Mouse (Mus musculus): ENCODE data around the gene Pacsin1.

Gene Pacsin1

DNA sequence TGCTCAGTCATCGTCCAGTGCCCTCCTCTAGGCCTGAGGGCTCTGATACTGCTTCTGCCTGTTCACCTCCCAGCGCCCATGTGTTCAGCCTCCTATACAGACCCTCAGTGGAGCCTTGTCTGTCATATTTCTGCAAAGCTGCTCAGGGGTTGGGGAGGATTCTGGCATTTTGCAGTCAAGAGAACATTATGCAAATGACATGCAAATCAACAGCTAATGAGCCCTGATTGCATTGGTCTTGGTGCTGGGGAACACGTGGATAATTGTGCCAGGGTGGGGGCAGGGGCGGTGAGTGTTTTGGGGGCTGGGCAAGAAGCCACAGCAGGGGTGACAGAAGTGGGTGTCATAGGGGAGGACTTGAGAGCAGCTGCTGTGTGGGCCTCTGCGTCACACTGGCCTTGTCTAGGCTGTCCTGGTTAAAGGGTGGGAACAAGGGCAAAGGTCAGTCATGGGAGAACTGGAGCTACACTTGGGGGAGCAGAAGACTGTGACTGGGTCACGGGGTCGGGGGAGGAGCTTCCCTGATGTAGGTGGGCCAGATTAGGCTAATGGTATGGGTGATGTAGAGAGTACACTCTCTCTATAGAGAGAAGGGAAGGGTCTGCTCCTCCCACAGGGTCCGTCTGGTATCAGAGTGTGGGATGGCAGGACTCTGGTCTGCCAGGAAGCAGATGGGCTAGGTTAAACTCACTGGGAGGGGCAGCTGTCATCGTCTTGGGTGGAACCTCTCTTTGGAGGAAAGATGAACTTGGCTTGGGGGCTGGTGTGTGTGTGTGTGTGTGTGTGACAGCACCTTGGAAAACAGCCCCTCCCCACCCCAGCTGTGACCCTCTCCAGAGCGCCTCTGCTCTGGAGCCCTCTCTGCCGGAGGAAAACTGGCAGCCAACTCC lies 23.9 kb downstream of the Pacsin1 start:
- DNase-seq = peak; percentile 57

DNA sequence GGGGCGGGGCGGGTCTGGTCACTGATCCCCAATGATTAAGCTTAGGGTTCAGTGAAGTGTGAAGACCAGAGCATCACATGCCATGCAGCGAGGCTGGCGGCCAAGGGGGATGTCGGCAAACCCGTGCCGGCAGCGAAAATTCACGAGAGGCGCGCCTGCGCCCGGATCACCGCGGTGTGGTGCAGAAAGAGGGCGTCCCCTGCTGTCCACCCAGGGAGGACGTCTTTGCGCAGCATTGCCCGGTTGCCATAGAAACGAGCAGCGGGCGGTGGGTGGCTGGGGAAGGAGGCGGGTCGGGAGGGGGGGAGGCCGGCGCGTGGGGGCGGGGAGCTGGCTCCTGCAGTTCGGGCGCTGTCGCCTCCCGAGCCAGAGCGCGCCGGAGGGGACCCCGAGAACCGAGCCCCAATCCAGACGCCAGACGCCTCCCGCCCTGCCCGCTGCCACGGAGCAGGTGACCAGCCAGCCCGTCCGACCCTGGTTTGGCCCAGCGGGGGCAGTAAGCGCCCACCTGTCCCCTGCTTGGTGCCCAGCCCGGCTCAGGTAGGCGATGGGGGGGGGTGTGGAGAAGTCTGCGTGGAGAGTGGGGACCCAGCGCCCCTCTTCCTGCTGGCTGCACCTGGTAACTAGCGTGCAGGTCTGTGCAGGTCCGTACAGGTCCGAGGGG lies 29.7 kb downstream of the Pacsin1 start:
- peak; percentile 82 for DNase-seq

DNA sequence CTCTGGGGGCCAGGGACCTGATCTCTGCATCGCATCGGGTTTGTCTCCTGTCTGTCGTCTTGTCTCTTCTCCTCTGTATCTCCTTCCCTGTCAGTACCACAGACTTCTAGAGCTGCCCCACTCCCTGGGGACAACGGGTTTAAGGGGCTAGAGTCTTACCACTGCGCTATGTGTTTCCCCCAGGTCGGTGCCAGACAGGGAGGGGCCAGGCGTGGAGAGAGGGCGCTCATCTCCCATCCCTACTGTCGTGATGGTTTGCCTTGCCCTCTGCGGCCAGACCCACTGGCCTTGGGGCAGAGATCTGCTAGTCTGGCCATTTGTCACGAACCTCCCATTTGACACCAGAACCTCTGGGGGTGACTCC lies 30.2 kb downstream of the Pacsin1 start:
- no peak for DNase-seq

DNA sequence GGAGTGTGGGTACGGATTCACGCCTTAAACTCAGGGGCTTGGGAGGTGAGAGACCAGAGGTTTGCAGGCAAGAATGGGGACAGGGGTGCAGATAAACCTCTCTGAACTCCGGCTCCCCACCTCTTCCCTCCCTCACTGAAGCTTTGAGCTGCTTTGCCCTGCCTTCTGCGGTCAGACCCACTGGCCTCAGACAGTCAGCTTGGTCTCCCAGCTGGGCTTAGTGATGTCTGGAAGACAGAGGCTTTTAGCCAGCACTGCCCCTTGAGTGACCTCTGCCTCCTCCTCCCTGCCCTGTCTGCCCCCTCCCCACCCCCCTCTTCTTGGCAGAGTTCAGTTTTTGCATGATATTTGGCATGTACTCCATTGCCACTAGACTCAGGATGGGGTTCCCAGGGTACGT lies 31.1 kb downstream of the Pacsin1 start:
- no peak for DNase-seq

DNA sequence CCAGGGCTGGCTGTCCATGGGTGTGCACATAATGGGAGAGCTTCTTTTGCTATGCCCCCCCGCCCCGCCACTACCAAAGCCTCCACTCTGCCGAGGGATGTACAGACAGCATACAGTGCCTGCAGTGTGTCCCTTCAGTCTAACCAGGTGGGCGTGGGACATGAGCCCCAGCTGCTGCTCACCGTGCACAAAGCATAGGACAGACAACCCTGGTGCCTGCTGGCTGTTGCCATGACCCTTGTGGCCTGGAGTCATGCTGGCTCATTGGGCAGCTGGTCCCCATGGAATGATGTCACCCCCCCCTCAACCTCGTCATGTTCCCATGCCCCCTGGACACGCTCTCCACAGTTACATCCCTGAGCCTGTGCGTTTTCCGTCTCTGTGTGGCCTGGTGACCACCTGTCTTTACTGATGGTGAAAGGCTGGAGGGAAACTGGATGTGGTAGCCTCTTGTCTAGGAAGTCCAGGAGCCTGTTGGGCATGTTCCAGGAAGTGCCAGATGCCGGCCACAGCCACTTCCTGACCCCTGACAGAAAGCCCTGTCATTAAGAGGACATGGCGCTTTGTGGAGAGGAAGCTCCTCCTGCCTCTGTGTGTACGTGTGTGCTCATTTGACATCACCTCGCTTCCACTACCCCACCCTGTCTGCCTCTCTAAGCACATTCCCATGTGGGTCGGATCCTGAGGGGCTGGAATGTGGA lies 35.8 kb downstream of the Pacsin1 start:
- DNase-seq = no peak

DNA sequence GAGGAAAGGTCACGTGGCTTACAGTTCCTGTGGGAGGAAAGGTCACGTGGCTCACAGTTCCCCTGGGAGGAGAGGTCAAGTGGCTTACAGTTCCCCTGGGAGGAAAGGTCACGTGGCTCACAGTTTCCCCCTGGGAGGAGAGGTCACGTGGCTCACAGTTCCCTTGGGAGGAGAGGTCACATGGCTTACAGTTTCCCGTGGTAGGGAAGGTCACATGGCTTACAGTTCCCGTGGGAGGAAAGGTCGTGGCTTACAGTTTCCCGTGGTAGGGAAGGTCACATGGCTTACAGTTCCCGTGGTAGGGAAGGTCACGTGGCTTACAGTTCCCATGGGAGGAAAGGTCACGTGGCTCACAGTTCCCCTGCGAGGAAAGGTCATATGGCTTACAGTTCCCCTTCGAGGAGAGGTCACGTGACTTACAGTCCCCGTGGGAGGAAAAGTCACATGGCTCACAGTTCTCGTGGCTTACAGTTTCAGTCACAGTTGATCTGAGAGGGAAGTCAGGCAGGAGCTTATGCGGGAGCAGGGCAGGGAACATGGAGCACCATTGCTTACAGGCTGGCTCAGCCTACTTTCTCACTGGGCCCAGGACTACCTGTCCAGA lies 44.4 kb downstream of the Pacsin1 start:
- no peak for DNase-seq

DNA sequence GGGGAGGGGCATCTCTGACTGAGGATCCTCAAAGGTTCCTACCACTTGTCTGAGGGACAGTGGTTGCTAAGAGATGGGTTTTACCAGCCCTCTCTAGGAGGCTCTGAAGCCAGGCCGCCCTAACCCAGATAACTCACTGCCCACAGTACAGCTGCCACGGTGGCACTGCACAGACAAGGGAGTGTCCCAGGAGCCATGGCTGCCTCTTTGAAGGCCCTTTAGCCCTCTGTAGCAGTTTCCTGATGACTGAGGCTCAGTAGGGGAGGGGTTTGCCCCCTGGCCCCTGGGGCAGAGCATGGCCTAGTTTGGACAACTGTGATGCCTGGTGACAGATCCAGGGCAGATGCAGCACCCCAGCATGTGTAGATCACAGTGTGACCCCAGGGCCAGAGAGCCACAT lies 45.5 kb downstream of the Pacsin1 start:
- DNase-seq = no peak

DNA sequence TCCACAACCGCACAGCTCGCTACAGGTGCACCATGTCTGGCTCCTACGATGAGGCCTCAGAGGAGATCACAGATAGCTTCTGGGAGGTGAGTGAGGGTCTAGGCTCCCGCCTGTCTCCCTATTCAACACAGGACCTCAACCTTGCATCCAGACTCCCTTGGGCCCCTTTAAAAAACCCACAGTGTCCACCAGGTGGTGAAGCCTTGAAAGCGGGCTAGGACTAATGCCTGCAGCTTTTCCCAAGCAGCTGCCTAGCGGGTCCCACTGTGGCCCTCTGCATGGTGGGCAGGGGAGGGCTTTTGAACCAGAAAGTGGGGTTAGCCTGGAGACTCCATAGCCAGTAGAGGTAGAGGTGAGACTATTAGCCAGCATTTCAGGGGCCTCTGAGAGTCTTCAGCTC lies 46.5 kb downstream of the Pacsin1 start:
- DNase-seq = no peak

DNA sequence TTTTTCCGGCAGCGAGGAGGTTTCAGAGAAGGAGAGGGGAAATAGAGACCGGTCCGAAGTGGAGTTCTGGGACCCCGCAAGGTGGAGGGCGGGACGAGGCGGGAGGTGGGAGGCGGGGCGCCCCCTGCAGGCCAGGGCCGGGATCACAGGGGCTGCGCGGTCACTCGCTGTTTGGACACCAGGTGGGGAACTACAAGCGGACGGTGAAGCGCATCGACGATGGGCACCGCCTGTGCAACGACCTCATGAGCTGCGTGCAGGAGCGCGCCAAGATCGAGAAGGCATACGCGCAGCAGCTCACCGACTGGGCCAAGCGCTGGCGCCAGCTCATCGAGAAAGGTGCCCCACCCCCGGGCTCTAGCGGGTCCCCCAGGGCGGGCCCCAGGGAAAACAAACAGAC lies 47.2 kb downstream of the Pacsin1 start:
- peak; percentile 77 for DNase-seq

DNA sequence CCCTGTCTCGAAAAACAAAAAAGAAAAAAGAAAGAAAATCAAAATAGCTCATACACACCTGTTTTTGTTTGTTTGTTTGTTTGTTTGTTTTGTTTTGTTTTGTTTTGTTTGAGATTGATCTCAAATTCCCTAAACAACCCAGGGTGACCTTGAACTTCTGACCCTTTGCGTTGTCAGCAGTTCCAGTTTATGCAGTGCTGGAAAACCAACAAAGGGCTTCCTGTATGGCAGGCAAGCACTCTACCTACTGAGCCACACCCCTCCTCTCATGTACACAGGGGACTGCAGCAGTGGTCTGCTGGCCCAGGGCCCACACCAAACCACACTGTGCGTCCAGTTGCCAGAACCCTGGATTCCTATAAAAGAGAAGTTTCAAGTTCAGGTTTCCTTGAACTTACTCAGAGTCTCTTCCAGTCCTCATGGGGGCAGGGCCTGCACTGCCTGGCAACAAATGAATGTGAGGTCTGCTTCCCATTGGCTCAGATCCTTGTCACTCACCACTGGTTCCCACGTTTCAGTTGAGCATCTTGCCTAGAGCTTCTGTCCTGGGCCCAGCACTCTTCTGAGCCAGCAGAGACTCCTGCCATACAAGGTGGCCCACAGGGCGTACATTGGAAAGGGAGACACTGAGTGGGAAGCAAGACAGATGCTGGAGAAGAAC lies 48.8 kb downstream of the Pacsin1 start:
- DNase-seq = no peak

DNA sequence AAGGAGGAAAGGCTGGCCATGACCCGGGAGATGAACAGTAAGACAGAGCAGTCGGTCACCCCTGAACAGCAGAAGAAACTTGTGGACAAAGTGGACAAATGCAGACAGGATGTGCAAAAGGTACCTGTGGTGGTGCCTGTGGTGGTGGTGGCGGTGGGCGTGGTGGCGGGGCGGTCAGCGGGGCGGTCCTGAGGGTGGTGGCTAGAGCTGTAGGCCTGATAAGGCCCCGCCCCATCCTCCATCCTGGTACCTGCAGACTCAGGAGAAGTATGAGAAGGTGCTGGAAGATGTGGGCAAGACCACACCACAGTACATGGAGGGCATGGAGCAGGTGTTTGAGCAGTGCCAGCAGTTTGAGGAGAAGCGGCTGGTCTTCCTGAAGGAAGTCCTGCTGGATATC lies 50.4 kb downstream of the Pacsin1 start:
- no peak for DNase-seq

DNA sequence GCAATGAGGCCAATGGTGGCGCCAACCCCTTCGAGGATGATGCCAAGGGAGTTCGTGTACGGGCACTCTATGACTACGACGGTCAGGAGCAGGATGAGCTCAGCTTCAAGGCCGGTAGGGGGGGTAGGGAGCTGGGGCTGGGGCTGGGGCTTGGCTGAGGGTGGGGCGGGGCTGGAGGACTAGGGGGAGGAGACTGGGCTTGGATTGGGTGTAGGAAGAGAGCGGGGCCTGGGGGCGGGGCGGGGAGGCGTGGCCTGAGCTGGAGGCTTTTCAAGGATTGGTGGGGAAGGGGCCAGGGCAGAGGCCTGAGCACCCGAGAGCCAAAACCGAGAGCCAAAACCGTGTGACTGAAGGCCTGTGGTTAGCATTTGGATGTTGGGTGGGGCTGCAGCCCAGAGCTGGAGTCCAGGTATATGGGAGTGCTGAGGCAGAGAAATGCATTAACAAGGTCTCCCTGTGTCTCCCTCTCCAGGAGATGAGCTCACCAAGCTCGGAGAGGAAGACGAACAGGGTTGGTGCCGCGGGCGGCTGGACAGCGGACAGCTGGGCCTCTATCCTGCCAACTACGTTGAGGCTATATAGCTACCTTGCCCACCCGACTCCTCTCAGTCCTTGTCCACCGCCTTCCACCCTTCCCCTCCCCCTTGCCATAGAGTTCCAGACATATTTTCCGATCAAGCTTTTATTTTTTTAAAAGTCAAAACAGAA lies 52.8 kb downstream of the Pacsin1 start:
- no peak for DNase-seq

DNA sequence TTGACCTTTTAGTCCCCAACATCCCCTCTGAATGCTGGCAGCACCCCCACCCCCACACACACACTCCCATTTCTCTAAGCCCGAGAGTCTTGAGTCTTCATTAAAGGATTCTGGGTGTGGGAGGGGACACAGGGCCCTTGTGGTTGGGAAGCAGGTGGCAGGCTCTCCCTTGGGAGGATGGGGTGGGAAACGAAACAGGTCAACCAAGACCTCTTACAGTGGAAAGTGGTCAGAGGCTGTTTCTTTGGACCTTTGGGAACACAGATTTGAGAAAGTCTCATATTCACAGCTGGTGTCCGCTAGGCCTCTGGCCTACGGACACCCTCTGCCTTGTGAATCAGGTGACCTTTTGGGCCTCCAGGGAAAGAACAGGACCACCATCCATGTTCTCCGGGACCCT lies 54.3 kb downstream of the Pacsin1 start:
- DNase-seq = no peak

DNA sequence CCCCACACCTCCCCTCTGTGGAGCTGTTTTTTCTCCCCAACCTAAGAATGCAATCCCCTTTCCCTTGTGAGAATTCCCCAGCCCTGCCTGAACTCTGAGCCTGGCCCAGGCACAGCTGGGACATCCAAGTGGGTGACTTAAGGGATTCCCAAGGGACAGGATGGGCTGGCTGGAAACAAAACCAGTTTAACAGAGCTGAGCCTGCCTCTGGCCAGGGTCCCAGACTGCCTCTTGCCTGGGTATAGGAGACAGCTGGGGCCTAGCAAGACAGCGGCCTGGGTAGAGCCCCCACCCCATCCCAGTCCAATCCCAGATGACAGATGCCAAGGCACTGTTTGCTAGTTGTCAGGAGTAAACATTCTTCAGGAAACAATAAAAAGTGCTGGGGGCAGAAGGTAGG lies 57.5 kb downstream of the Pacsin1 start:
- no peak for DNase-seq

DNA sequence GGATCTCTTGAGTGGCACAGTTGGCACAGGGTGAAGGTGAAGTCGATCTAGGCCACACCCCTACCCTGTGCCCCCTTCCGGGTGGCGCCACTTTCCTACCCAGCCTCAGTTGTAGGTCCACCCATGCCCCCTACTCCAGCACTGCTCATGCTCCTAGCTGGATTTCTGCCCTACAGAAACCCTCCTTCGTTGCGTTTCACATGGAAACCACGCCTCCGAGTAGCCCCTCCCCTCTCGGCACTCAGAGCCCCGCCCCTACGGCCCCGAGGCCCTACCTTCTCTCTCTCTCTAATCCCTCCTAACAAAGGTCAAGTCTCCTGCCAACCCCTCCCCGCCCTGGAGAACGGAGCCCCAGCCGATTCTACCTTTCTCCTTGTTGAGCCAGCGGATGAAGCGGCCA lies 61.5 kb downstream of the Pacsin1 start:
- no peak for DNase-seq

DNA sequence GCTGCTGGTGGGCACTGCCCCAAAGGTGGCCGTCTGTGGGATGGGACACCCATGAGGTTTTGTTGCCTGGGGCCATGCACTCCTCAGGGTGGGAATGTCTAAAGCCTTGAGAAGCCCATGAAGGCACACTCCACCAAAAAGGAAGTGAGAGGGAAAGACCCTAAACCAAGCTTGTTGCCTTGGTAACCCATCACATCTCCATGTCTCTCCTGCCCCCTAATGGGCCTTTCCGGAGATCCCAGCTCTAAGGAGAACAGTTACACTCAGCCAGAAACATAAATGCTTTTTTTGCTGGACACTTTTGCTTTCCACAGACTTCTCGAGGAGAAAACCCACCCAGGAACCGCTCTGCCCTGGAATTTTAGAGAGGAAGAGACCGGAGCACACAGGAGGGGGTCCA lies 62.9 kb downstream of the Pacsin1 start:
- DNase-seq = no peak

DNA sequence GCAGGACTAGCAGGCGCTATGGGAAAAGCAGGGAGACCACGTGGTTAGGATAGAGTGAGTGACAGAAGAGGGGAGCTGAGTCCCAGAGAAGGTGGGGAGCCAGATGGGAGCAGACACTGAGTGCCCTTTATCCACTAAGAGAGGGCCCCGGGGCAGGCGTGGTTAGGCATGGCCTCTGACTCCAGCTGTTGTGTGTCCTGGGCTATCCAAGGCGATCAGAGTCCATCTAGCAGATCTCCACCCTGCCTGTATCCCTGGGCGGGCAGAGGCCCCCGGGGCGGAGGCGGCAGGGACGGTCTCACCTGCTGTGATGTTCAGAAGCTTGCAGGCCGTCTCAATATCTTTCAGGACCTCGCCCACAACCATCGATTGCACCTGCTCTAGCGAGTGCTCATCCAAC lies 64.4 kb downstream of the Pacsin1 start:
- no peak for DNase-seq

DNA sequence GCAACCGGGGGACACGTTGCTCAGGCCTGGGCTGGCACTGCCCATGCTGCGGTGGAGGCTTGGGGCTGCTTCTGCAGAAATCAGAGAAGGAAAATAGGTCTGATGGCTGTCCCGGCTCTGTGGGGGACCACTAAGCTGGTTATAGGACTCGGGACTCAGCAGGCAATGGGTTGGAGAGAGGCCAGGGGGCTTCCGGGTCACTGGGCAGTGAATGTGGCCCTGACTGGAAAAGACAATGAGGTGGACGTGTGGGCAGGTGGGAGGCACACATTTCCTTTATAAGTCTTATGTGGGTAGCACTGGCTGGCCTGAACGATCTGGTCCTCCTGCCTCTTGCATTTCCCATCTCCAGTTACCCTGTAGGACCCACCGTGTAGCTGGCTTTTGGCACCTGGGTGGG lies 65.0 kb downstream of the Pacsin1 start:
- DNase-seq = no peak

DNA sequence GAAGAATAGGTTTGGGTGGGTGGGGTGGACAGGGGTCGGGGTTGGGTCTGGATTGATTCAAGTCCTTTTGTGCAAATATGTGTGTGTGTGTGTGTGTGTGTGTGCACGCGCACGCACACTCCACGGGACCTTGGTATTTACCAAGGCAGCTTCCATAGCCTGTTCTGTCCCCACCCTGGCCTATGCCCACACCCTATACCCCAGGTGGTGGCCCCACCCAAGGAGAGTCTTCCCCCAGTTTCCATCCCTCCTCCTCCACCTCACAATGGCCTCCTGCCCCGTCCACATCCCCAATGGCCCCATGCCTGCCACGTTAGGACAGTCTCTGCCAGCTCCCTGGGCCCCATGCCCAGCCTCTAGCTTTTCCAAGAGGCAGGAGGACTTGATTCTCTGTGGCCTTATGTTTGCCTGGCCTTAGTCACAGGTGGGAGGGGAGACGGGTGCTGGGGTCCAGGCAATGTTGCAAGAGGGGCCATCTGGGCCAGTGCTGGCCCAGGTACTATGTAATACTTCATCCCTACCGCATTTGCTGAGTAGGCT lies 65.9 kb downstream of the Pacsin1 start:
- DNase-seq = peak; percentile 92

DNA sequence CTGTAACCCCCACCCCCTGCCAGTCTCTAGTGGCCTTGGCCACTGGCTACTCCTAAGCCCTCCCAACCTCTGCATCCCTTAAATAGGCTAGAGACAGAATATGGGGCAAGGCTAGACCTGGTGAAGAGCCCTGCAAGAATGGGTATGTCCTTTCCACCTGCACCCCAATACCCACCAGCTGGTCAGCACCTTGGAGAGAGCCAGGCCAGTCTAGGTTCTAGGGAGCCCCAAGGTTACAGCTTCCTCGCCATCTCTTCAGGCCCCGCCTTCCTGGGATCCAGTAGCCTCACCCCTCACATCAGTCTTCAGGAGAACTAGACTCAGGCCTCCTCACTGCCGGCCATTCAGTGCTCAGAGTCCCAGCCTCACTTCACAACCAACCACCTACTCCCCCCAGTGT lies 69.0 kb downstream of the Pacsin1 start:
- DNase-seq = no peak

DNA sequence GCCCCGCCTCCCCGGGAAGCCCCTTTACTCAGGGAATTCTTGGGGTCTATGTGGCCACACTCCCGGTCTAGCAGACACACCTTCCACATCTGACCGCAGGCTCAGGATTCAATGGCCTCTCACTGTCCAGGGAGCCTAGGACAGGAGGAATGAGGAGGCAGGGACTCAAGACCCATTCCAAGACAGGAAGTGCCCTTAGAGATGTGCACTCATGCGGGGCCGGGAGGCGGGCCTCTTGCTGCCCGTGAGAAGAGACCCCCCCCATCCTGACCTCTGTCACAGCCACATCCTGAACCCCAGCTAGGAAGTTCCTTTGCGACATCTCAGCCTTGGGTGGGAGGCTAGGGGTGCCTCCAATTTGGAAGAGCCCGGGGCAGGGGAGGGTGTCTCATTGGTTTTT lies 69.7 kb downstream of the Pacsin1 start:
- no peak for DNase-seq

DNA sequence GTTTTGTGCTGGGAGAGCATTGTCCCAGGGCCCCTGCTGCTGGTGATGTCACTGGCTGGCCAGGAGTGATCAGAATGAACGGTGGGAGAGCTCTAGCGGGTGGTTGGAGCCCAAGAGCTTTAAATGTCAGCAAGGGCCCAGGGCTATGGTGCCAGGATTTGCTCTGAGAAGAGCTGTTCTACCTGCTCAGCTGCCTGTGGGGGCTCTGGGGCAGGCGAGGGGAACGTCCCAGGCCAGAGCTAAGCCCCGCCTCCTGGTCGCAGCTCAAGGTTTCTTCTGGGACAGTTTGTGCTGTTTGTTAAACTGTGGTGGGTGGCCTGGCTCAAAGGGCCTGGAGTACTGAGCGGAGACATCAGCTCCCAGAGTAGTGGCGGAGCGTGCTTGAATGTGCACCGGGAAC lies 70.1 kb downstream of the Pacsin1 start:
- DNase-seq = no peak

Data from cerebellum, adult 9-11 months (tissue).